Mouse (Mus musculus) liver (tissue): ENCODE measurements around the gene Vcp.
"Not testable (repeated sequence)": the region's sequence is repeated elsewhere in the genome, so short reads cannot be mapped to it uniquely, and the experiment has no call there.

Experiments
- DNase-seq: peaks from one replicate; pipeline ENCODE4 v3.0.0-alpha.2; 2020; ENCODE audit warnings: mixed read lengths

Vcp gene

DNA sequence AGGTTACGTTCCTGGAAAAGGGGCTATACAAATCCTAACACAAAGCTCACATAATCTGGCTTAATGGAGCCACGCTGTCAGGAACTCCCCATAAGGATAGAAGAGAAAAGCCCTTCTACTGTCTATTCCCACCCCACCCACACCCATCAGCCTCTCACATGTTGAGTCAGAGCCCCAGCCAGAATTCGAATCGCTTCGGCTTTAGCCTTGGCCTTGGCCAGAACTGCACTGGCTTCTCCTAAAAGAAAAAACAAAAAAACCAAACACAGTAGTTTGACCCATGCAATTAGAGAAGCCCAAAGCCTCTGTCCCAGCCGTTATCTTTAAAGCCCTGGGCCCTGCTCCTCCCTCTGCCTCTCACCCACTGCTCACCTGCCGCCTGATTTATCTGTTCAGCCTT is 28.8 kb upstream of the Vcp start:
- no peak for DNase-seq

DNA sequence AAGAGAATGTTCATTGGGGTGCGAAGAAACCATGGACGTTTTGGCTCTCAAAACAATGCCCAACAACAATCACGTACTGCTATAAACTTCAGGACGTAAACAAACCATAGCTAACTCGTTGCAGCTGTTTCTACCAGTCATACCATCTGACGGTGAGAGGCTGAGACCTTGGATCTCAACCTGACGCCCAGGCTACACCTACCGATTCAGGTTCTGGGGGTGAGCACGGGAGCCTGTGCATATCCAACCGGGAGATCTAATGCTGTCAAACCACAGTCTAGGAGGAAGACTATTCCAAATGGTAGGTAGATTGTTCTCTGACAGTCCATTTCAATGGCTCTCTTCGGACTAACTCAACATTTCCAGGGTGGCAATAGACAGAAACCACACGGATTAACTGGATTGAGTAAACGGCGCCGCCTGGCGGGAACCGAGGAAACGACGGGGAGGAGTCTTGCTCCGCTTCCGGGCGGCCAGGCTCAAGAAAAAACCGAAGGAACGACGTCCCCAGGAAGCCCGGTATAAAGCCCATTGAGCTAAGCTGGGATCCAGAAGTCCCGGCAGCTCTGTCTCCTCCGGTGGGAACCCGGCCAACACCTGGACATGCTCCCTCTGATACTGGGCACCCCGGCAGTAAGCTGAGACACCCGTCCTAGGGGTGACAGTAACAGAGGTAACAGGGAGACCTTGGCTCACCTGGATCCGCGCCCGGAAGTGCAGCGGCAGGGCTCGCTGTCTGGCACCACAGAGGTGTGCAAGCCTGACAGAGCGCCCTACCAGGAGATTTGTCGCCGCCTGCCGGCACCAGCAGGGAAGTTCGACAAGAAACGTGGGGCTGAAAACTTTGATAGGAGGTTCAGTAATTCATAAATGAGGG is 25.0 kb upstream of the Vcp start, which contains the start of gene Pigo:
Pigo (minus strand) TSS at position 736 of the 877 bp plus-strand sequence.
- peak; percentile 95 for DNase-seq

- no peak for DNase-seq
Measured at GRCm38 (mm10) chr4:43024673-43025072, 24.4 kb upstream of the Vcp start.

GRCm38 (mm10) chr4:43021341-43021740 is 21.0 kb upstream of the Vcp start:
- no peak for DNase-seq

DNA sequence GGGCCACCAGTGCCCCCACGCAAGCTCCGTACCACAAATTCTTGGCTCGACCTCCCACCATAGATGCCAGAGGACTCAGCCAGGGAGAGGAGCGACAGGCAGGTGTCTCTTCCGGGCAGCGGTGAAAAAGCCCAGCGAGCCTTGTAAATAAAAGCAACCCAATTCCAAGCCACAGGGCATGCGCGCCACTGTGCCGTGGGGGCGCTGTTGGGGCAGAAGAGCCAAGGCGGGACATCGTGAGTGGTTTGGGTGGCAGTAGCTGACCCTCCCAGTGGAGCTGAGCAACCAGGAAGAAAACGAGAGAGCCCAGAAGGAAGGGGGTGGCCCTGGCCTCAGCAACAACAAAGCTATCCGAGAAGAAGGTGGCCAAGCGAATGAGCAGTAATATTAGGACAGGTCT is 20.6 kb upstream of the Vcp start:
- no peak for DNase-seq

DNA sequence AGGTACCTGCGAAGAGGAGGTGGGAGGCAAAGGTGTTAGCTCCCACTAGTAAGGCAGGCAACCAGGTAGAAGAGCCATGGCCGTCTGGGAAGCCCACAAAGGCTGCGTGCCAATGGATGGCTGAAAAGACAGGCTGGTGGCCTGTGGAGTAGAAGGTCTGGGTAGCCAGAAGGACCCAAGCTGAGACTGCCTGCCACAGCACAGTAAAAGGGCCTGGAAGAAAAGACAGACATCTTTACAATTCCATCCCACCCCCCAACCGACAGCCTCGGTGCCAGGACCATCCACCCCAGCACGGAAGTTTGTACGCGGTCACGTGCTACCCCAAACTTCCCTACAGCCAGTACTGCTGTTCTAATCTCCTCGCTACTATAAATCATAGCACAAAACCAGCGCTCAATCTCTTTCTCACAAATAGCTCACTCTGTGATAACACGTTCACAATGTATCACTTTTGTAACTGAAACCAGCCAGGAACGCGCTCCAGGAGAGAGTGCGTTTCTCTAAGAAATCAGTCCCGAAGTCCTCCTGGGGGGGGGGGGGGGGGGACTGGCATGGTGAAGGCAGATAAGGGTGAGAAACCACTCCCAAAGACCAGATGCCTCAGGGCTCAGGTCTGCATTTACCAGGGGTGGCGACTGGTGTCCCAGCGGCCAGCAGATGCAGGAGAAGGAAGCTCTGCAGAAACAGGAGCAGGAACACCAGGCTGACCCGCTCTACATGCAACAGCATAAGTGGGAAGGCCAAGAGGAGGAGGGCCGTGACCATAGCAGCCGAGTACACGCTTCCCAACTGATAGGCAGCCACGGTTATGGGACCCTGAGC is 19.5 kb upstream of the Vcp start:
- DNase-seq = peak; percentile 63

GRCm38 (mm10) chr4:43019176-43019575 is 18.9 kb upstream of the Vcp start:
- DNase-seq = no peak

- no peak for DNase-seq
Measured at GRCm38 (mm10) chr4:43018156-43018555, 17.8 kb upstream of the Vcp start.

GRCm38 (mm10) chr4:43012091-43012490 is 11.8 kb upstream of the Vcp start:
- DNase-seq = no peak

- peak; percentile 86 for DNase-seq
Measured at GRCm38 (mm10) chr4:43010161-43011038, 10.1 kb upstream of the Vcp start, which contains the start of gene Fancg. TSS of gene Fancg (minus strand) at chr4:43010506.

GRCm38 (mm10) chr4:43005765-43006164 is 5.5 kb upstream of the Vcp start:
- peak; percentile 30 for DNase-seq

DNA sequence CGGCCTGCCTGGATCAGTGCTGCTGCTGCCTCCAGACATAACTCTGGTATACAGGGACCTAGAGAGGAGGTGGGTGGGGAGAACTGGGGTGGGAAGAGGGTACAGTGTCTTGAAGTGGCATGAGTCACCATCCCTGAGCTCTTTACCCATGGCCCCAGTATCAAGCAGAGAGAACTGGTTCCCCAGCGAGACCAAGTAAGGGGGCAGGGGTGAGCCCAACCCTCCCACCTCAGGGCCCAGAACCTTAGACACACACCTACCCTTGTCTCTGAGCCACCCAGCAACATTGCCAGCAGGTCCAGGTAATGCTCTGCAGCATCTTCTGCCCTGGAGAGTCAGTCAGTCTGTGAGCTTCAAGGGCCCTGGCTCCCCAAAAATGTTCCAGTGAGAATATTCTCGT is 4.6 kb upstream of the Vcp start:
- DNase-seq = no peak

DNA sequence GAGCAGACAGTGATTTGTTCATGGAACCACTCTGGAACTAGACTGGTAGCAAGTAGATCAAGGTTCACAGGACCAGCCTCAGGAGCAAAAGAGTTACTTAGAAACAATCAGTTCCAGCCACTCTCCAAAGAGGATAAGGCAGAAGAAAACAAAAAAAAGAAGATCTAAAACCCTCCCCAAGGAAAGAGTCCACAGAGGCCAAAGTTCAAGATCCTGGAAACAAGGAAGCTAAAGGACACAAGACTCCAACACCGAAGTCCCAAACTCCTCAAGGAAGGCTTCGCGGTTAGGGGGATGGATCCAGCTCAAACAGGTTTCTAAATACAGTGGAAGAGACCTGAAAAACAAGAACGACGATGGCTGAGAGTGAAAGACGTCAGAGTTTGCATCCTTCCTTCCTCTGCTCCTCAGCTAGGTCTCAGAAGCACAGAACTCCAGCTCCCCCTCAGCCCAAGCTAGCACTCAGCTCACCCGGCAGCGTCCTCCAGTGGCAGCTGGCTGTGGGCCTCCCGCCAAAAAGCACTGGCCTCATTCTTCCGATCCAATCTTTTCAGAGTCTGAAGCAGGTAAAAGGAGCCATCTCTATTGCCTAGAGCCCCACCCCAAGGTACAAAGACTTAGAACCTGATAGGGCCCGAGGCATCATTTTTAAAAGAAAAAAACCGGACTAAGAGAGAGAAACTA is 2.6 kb upstream of the Vcp start:
- no peak for DNase-seq

- DNase-seq = no peak
Measured at GRCm38 (mm10) chr4:43001272-43001671, 965 bp upstream of the Vcp start.

DNA sequence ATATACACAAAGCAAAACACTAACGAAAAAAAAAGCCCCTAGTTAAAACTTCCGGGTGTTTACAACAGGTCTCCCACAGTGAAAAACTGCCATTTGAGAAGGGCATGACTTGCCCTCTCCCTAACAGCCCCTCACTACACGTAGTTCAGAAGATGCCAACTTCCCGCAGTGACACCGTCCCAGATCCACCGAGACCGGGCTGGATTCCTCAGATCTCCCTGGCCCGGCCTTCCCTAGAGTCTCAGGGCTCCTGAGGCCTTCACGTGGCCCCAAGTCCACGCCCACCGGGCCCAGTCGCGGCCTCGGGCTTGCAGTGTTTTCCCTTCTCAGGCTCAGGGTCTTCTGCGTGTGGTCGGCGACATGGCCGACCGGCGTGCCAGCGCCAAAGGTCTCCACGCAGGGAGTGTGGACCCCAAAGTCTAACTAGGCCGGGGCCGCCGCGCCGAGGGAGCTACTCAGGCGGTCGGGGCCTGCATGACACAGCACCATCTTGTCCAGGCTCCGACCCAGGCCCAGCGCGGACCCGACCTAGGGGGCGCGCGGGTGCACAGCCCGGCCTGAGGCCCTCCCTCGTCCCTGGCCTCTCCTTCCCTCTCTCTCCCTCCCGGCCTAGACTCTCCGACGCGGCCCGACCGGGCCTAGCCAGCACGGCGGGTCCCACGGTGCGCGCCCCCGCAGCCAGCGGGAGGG is 711 bp downstream of the Vcp start:
- DNase-seq = peak; percentile 83

GRCm38 (mm10) chr4:42998022-42998421 is 2.3 kb downstream of the Vcp start:
- DNase-seq = no peak

DNA sequence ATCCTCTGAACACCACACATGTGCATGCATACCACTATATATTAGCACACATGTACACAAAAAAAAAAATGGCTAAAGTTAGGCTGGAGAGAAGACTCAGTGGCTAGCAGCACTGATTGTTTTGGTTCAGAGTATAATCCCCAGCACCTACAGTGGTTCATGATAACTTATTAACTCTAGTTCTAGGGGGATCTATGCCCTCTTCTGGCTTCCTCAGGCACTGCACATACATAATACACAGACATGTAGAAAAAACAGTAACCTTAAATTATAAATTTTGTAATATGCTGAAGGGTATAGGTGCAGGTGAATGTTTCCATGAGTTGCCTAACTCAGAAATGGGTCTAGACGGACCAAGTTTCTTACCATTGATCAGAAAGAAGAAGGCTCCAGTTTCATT is 12.0 kb downstream of the Vcp start:
- no peak for DNase-seq

DNA sequence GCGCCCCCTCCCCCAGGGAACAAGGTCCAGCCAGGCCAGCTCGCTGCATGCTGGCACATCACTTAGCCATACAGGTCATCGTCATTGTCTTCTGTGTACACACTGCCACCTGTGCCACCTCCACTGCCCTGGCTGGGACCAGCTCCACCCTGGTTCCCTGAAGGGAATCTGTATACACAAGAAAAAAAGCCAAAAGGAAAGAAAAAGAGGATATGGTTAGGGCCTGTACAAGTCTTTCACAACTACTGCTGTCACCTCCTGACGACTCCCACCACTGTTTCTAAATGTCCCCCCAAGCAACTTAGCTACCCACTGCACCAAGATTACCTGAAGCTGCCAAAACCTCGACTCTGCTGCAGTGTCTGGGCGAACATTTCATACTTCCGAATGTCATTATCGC is 19.8 kb downstream of the Vcp start:
- DNase-seq = not testable (repeated sequence)

- no peak for DNase-seq
Measured at GRCm38 (mm10) chr4:42978062-42978461, 22.2 kb downstream of the Vcp start.

- no peak for DNase-seq
Measured at GRCm38 (mm10) chr4:42973868-42974267, 26.4 kb downstream of the Vcp start.

GRCm38 (mm10) chr4:42972952-42973351 is 27.4 kb downstream of the Vcp start:
- no peak for DNase-seq

DNA sequence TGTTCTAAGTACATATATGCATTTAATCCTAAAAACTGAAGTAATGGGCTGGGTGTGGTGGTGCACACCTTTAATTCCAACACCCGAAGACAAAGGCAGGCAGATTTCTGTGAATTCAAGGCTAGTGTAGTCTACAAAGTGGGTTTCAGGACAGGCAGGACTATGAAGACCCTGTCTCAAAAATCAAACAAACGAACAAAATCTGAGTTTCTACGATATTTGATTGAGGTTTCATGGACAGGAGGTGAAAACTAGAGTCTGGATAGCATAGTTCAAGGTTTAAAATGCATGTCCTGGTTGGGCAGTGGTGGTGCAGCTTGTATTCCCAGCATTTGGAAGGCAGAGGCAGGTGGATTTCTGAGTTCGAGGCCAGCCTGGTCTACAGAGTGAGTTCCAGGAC is 31.0 kb downstream of the Vcp start, which contains the start of gene 1700022I11Rik:
1700022I11Rik (plus strand) TSS at position 301 of the 400 bp plus-strand sequence.
- no peak for DNase-seq
